Mouse (Mus musculus): Measurements from ENCODE around the gene Ablim1.

- TF ChIP-seq CTCF (IDR thresholded peaks at IDR 0.05; ENCODE audit: borderline replicate concordance, control insufficient read depth, extremely low read depth, insufficient read depth, low read length, poor library complexity) (no peak), POLR2A (IDR thresholded peaks at IDR 0.05; ENCODE audit: control insufficient read depth, extremely low read depth, insufficient read depth, low read length, poor library complexity) (no peak)
Observed at GRCm38 (mm10) chr19:57309980-57310379, 4.7 kb downstream of the Ablim1 start.

Measured in thymus, adult 2 months (tissue).